Mouse (Mus musculus): ENCODE results near the gene Zfp626.

- TF ChIP-seq CTCF (IDR thresholded peaks at IDR 0.05) (no peak), EP300 (IDR thresholded peaks at IDR 0.05; ENCODE audit: insufficient read depth, low read depth, low read length) (no peak)
Measured at GRCm38 (mm10) chr7:27802986-27803385, 4.0 kb upstream of the Zfp626 start.
